Mouse (Mus musculus) cortical plate, adult 2 months (tissue): ENCODE results near the gene Olfr373.

Source experiments
- CTCF ChIP-seq: fragments of 200-500 bp; IDR thresholded peaks from 2 replicates; pipeline ENCODE4 v1.5.1; 2011; ENCODE audit warnings: mild to moderate bottlenecking, control low read depth, low read length; ENCODE audit not compliant: insufficient read depth; ENCODE audit errors: extremely low read depth
- POLR2A ChIP-seq: fragments of 200-500 bp; IDR thresholded peaks from 2 replicates; pipeline ENCODE4 v1.6.1; 2011; ENCODE audit warnings: mild to moderate bottlenecking, low read length, control low read depth; ENCODE audit not compliant: insufficient read depth; ENCODE audit errors: extremely low read depth

- TF ChIP-seq POLR2A (no peak), CTCF (no peak)
Measured at GRCm38 (mm10) chr8:72106740-72107139, 23.8 kb downstream of the Olfr373 start, which contains the start of gene Olfr374.
